Mouse (Mus musculus) urinary bladder, postnatal 14 days (tissue): ENCODE data around the gene Sgf29.

Experiments used
- DNase-seq: peaks from one replicate; pipeline ENCODE4 v3.0.0; 2021; ENCODE audit warnings: low spot score

Gene Sgf29

GRCm38 (mm10) chr7:126642545-126643243 is 6.4 kb upstream of the Sgf29 start:
- DNase-seq, result no peak

- DNase-seq, result peak; percentile 43
These were observed 5.9 kb upstream of the Sgf29 start for GRCm38 (mm10) chr7:126643244-126643617.

- DNase-seq, result no peak
These were observed 4.8 kb upstream of the Sgf29 start for GRCm38 (mm10) chr7:126644345-126644744.

GRCm38 (mm10) chr7:126644914-126645313 is 4.2 kb upstream of the Sgf29 start:
- DNase-seq, result no peak

- no peak for DNase-seq
These were observed 3.4 kb upstream of the Sgf29 start for GRCm38 (mm10) chr7:126645708-126646107.

GRCm38 (mm10) chr7:126648486-126648885 is 623 bp upstream of the Sgf29 start:
- no peak for DNase-seq

- no peak for DNase-seq
These were observed 1.7 kb downstream of the Sgf29 start for GRCm38 (mm10) chr7:126650852-126651251.

- DNase-seq, result no peak
These were observed 4.9 kb downstream of the Sgf29 start for GRCm38 (mm10) chr7:126653991-126654390.

GRCm38 (mm10) chr7:126655695-126656094 is 6.6 kb downstream of the Sgf29 start:
- no peak for DNase-seq

- DNase-seq, result no peak
These were observed 8.4 kb downstream of the Sgf29 start for GRCm38 (mm10) chr7:126657522-126657921.

- DNase-seq, result no peak
These were observed 10.7 kb downstream of the Sgf29 start for GRCm38 (mm10) chr7:126659771-126660170.

GRCm38 (mm10) chr7:126663646-126664045 is 14.5 kb downstream of the Sgf29 start:
- no peak for DNase-seq

GRCm38 (mm10) chr7:126665269-126665668 is 16.2 kb downstream of the Sgf29 start:
- peak; percentile 24 for DNase-seq

GRCm38 (mm10) chr7:126667495-126668090 is 18.5 kb downstream of the Sgf29 start:
- DNase-seq, result no peak

- no peak for DNase-seq
These were observed 19.3 kb downstream of the Sgf29 start for GRCm38 (mm10) chr7:126668452-126668851.

GRCm38 (mm10) chr7:126670152-126670551 is 21.0 kb downstream of the Sgf29 start:
- DNase-seq, result no peak

GRCm38 (mm10) chr7:126672111-126672510 is 23.0 kb downstream of the Sgf29 start:
- no peak for DNase-seq

- DNase-seq, result no peak
These were observed 26.0 kb downstream of the Sgf29 start for GRCm38 (mm10) chr7:126675104-126675503.

GRCm38 (mm10) chr7:126676207-126676606 is 27.1 kb downstream of the Sgf29 start, which contains the start of gene Sult1a1:
TSS of gene Sult1a1 (minus strand) at chr7:126676432.
- peak; percentile 57 for DNase-seq

GRCm38 (mm10) chr7:126676631-126677220 is 27.6 kb downstream of the Sgf29 start:
- DNase-seq, result no peak

- DNase-seq, result no peak
These were observed 29.6 kb downstream of the Sgf29 start for GRCm38 (mm10) chr7:126678545-126679341.

GRCm38 (mm10) chr7:126679683-126680082 is 30.6 kb downstream of the Sgf29 start:
- DNase-seq, result no peak

- no peak for DNase-seq
These were observed 32.1 kb downstream of the Sgf29 start for GRCm38 (mm10) chr7:126681221-126681620.
